Mouse (Mus musculus): ENCODE results near the gene Olfr574.

Gene Olfr574

DNA sequence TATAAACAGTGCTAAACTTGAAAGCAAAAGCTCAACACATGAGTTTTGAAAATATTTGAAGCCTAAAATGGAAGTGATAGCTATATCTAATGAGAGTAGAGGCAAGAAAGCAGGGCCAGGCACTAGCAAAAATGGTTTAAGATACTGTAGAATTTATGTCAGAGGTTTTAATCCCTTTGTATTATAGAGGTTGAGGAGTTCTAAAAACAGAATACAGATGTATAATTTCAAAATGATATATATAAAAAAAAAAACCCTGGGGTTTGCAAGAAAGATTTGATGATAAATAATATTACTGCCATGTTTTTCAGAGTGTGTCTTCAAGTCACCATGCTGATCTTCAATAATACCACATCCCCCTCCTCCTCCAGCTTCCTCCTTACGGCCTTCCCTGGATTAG lies at the start of gene Olfr574:
Gene Olfr574, plus strand, starts transcription at position 301 of the 400 bp plus-strand sequence.
- DNase-seq (ENCODE audit: low spot score), result no peak

DNA sequence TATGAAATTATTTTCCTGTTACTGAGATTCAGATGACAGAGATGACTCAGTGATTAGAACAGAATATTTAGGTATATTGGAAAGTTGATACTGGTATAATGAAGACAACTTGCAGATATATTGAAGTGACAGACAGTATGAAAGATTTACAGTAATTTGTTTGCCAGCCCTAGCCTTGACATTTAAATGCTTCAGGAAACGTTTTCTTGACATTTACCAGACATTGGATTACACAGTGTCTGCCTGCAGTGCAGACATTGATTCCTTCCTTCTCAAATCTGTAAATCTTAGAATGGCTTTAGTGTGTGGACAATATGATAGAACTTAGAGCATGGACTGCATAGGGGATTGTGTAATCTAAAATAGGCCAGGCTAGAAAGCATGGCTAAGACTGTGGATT lies 33.0 kb upstream of the Olfr574 start:
- no peak for DNase-seq (ENCODE audit: low spot score)

DNA sequence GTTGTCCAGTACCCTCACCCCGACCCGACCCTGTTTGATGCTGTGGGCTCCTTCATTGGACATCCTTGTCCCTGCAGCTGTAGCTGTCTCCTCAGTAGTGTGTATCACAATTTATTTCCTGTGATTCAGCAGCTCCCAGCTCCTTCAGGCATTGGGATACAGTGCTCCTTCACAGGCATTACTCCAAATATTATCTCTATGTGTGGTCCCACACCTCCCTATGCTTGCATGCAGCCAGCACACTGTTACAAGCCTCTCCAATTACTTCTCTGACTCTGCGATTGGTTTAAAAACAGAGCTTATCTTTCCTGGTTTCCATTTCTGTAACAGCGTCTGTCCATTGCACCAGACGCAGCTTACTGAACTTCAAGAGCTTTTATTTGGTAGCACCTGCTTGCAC lies 31.9 kb upstream of the Olfr574 start:
- DNase-seq (ENCODE audit: low spot score), result no peak

DNA sequence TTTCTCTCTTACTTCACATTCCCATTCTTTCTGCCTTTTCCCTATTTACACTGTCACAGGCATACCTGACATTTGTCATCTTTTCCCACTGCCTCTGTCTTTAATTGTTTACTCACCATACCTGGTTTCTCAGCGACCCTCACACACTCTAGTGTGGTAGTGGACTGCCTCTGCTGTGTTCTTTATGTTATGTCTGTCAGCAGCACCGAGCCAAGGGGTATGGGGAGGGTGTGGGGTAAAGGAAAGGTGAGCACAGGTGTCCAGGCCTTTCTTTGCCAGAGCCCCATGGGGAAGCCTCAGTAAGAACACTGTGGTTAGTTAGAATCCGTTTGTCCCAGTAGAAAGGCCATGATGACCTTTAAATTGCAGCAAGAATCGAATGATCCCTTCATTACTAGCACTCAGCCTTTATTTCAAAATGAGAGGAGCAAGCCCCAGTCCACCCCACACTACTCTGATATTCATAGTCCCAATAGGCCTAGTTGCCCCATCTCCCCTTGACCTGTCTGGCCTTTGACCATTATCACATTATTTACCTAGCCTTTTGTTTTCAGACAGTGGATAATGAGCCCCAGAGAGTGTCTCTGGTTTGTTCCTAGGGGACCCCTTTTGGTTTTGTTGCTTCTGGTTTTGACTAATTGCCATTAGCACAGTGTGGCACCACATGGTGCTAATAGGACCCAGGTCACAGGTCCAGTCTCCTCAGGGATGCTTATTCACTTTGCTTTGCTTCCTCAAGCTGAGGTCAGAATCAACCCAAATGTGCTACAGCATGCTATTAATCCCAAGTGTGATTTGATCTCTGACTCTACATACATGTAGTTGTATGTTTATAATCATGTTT lies 31.0 kb upstream of the Olfr574 start, which contains the start of gene Olfr571:
Gene Olfr571, minus strand, starts transcription at position 505 of the 844 bp plus-strand sequence.
- no peak for DNase-seq (ENCODE audit: low spot score)

DNA sequence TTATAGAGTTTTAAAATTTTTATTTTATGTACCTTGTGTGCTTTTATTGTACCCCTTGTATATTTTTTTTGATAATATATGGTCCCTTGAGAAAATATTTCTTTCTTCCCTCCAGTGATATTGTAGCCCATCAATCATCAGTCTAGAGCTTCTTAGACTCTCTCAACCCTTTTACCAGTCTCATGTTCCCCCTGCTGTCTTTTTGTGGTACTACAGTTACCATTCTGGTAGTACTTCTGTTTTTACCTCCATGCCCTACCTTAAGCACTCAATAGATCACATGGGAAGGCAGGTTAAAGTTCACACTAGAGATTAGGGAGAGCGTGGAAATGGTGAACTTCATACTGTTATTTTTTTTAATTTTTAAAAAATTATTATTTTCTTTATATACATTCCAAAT lies 28.6 kb upstream of the Olfr574 start:
- DNase-seq (ENCODE audit: low spot score), result peak; percentile 76

DNA sequence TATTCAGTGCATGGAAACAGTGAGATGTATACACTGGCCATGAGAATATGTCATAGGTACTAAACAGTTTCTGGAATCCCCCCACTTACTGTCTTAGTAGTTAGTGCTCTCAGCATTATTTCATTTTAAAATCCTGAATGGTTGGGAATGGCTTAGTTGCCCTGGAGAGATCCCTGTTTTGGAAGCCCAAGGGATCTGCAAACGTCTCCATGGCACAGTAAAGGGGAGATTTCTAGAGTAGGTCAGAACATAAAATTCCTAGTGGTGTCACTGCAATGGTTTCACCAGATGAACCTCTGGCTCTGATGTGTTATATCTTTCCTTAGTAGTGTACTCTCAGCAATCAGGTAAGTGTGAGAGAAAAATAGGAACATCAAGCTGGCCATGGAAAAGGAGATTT lies 24.2 kb upstream of the Olfr574 start, which contains the start of gene Olfr572:
Gene Olfr572, plus strand, starts transcription at position 301 of the 400 bp plus-strand sequence.
- DNase-seq (ENCODE audit: low spot score), result no peak

DNA sequence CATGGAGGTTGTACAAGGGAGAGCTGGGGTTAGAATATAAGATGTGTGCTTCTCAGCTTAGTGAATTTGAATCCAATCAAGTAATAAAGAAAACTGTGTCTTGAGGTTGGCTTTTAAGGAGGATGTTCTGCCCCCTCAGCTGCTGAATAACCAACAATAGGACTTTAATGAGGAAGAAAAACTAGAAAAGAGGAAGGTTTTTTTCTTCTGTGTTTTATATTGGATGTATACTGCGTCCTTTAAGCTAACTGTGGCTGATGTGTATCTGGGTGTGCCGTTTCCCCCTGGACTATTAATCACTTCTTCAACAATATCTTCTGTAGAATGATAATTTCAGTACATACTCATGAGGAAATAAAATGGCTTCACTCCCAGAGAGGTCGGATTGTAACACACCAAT lies 21.2 kb upstream of the Olfr574 start:
- no peak for DNase-seq (ENCODE audit: low spot score)

DNA sequence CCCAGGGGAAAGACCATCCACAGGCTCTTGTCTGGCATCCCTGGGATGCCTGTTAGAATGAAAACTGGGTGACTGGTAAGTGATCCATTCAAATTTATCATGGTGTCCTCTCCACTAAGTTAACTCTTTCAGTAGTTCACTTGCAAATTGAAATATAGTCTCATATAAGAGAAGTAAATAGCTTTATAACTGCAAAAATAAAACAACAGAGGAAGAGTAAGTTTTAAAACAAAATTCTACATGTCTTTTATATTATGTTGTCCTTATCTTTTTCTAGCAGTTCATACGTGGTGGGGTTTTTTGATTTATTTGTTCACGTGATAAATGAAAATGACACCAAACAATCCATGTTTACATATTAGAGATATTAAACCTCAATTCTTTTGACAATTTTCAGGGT lies 5.8 kb upstream of the Olfr574 start, which contains the start of gene Olfr573-ps1:
Gene Olfr573-ps1, minus strand, starts transcription at position 101 of the 400 bp plus-strand sequence.
- DNase-seq (ENCODE audit: low spot score), result no peak

DNA sequence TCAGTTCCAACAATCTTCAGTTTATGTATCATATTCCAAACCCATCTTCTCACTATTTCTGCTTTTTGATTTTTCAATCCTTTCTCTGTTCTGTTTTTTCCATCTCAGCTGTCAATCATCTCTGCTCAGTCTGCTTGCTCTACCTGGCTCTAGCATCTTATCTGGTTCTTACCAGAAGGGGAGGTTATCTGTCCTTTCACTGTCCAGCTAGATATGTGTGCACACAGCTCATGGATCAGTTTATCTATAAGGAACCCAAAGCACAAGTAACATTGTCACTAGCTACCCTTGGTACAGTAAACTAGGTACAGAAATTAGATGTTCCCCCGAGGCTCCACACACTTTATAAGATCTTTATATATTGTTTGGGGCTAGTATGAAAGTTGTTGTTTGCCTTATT lies 4.8 kb upstream of the Olfr574 start:
- DNase-seq (ENCODE audit: low spot score), result no peak

DNA sequence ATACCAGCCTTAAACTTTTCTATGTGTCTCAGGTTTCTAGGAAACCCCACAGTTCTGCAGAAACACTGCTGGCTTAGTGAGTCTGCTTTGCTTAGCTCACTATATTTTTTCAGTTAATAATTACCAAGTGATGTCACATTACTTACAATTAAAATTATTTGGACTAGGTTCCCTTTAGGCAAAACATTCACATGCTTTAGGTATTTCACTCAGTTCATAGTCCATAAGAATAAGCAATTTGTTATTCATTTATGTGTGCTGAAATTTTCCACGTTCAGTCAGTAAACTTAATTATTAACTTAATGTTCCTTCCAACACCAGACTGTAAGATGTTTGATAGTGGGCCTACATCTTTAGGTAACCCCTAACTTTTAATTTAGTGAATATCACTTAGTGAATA lies 2.5 kb downstream of the Olfr574 start:
- no peak for DNase-seq (ENCODE audit: low spot score)

DNA sequence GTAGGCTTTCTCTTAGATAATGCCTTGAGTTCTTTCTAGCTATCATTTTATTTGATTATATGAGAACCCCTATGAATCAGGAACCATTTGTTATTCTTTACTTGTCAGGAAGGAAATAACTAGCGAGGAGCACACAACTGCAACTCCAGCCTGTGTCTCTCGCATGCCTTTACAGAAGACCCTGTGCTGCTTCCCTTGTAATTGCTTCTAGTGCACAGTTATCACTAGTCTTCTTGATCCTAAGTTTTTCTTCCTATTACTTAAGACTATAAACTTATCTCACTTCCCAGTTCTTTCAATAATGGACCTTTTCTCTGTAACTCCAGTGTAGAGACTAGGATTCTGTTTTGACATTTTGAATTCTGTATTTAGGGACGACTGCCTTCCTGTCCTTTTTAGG lies 9.9 kb downstream of the Olfr574 start:
- DNase-seq (ENCODE audit: low spot score), result no peak

DNA sequence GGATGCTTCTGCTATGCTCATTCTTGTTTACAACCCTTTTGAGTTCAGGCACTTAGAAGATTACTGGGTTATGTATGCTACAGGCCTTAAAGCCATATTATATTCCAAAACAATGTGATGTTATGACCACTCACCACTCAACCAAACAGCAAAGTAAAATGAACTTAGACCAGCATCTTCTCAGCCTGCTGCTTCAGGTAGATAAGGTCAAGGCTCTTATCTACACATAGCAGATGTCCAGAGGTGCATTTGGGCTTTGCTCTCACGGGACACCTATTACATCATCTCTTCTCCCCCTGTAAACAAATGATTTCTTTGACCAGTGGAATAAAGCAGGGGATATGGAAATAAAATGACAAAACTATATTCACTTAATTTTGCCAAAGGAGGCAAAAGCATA lies 10.3 kb downstream of the Olfr574 start, which contains the start of gene Olfr575:
Gene Olfr575, minus strand, starts transcription at position 183 of the 400 bp plus-strand sequence.
- no peak for DNase-seq (ENCODE audit: low spot score)

DNA sequence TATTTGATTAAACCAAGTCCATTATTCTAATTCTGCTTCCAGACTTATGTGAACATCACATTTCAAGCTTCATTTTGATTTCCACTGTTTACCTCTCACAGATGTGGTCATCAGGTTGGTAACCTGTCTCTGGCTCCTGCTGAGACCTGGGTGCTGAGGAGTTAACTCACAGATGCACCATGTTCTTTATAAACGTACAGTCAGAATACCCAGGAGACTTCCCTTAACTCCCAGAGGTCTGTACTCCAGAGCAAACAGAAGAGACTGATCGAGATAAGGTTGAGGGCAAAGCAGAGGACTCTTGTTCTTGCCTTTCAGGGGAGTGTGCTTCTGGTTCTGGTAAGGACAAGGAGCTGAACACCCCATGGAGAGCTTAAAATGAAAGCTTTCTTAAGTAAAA lies 14.1 kb downstream of the Olfr574 start, which contains the start of gene Olfr576:
Gene Olfr576, plus strand, starts transcription at position 301 of the 400 bp plus-strand sequence.
- no peak for DNase-seq (ENCODE audit: low spot score)

DNA sequence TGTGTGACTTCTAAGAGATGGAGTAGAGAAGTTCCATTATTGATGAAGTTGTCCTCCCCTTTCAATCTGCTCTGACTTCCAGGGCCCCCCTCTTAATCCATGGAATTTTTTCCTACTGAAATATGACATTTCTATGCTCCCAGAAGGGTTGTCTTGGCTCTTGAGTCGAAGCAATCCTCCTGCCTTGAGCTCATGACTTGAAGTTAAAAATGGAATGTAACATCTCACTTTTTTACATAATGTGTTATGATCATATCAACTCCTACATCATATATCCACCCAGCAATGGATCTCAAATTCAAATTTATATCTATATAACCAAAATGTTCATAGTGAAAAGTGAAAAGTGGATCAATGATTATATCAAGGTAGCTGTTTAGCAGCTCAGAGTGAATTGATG lies 26.1 kb downstream of the Olfr574 start:
- DNase-seq (ENCODE audit: low spot score), result no peak

DNA sequence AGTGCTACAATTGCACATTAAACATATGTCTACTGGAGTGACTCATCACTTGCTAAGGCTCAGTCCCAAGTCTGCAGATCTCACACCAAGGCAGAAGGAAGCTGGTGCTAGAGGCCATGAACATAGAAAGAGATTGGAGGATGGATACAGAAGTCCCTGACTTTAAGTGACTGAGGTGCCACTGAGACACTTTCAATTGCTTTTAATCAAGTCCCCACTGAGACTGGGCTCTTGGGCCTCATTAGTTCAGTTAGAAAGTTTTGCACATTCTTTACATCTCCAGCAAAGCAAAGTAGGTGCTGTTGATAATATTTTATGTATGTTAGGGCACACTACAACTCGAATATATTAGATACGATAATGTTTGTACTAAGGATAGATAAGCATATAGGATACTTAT lies 27.6 kb downstream of the Olfr574 start, which contains the start of gene Olfr577:
Gene Olfr577, minus strand, starts transcription at position 101 of the 400 bp plus-strand sequence.
- no peak for DNase-seq (ENCODE audit: low spot score)

DNA sequence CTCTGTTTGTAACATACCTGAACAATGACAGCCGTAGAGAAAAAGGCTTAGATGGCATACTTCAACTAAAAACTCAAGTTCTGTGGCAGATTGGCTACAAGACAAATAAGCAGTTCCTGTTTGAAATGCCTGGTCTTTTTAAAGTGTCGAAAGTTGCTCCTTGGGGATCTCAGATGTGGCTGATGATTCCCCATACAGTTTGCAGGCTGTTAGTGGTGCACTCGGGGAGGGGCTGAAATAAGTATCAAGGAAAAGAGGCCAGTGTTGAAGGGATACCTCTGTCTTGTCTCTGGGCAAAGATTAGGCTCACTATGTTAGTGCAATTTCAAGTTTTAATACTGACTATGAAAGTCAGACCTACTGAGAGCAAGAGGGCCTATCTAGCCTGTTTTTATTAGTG lies 41.0 kb downstream of the Olfr574 start, which contains the start of gene Olfr578:
Gene Olfr578, minus strand, starts transcription at position 101 of the 400 bp plus-strand sequence.
- no peak for DNase-seq (ENCODE audit: low spot score)

Measured in embryo, embryonic 10 days (tissue).